Mouse (Mus musculus) kidney, embryonic 15.5 days (tissue): ENCODE results near the gene Pld1. TPM values are rescaled to one million over a fixed set of nuclear protein-coding genes. Genes with fewer than 3 reads are reported as not detected.

Source experiments
- ATAC-seq: fragments of 200-750 bp; cut with Nextera tagmentation; replicated peaks from 2 replicates; pipeline ENCODE4 v1.8.0; 2017; ENCODE audit warnings: moderate TSS enrichment; ENCODE audit not compliant: low FRiP score
- H3K27ac ChIP-seq: fragments of 300-500 bp; sonication (generic); 2 replicates; pipeline ENCODE4 v1.5.1; 2015; ENCODE audit warnings: mild to moderate bottlenecking, inconsistent platforms
- H3K27me3 ChIP-seq: fragments of 300-500 bp; sonication (generic); 2 replicates; pipeline ENCODE4 v1.6.1; 2015; ENCODE audit warnings: inconsistent platforms
- H3K36me3 ChIP-seq: fragments of 300-500 bp; sonication (generic); 2 replicates; pipeline ENCODE4 v1.6.1; 2015; ENCODE audit warnings: inconsistent platforms
- H3K4me1 ChIP-seq: fragments of 300-500 bp; sonication (generic); 2 replicates; pipeline ENCODE4 v1.6.1; 2015; ENCODE audit warnings: inconsistent platforms
- H3K4me2 ChIP-seq: fragments of 300-500 bp; sonication (generic); 2 replicates; pipeline ENCODE4 v1.6.1; 2015; ENCODE audit warnings: moderate library complexity, mild to moderate bottlenecking, inconsistent platforms
- H3K4me3 ChIP-seq: fragments of 300-500 bp; sonication (generic); replicated peaks from 2 replicates; pipeline ENCODE4 v1.5.1; 2015; ENCODE audit warnings: mild to moderate bottlenecking, inconsistent platforms
- H3K9ac ChIP-seq: fragments of 300-500 bp; sonication (generic); 2 replicates; pipeline ENCODE4 v1.6.1; 2015; ENCODE audit warnings: mild to moderate bottlenecking, inconsistent platforms
- H3K9me3 ChIP-seq: fragments of 300-500 bp; sonication (generic); replicated peaks from 2 replicates; pipeline ENCODE4 v1.6.1; 2016; ENCODE audit warnings: inconsistent platforms
- WGBS: fragments of 180-500 bp; shearing (Covaris S2); methylation state at CpG from one replicate; pipeline ENCODE4 v1.1.7; 2015; ENCODE audit warnings: mixed read lengths; 5-methylcytosine and 5-hydroxymethylcytosine counted together
- polyA plus RNA-seq: library from polyadenylated mRNA; unstranded; fragments of >200 nt; fragmentation: Nextera tagmentation; extraction: Ambion mirVana; gene quantifications from 2 replicates; pipeline ENCODE4 v1.2.1, GENCODE M21; 2015

Pld1 gene
- polyA plus RNA-seq, 1 experiment from 2014 or later, result 5.0 TPM

DNA sequence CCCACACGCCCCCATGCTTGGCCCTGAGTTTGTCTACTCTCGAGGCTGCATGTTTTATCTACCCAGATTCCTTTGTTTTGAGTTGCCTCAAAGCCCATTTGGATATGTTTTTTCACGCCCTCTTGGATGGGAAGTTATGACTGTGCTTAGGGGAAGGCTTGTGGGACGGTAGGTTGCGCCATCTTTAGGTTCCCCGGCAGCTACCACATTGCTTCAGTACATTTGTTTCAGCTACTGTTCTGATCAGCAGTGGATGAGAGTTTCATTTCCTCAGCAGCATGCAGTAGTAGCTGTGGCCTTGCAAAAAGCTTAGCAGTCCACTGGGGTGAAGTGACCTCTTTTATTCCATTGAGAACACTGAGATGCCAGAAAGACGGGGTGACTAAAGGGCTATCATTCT lies 73.7 kb downstream of the Pld1 start:
- H3K9me3 ChIP-seq, result no peaks in the 10 kb centered on the region

DNA sequence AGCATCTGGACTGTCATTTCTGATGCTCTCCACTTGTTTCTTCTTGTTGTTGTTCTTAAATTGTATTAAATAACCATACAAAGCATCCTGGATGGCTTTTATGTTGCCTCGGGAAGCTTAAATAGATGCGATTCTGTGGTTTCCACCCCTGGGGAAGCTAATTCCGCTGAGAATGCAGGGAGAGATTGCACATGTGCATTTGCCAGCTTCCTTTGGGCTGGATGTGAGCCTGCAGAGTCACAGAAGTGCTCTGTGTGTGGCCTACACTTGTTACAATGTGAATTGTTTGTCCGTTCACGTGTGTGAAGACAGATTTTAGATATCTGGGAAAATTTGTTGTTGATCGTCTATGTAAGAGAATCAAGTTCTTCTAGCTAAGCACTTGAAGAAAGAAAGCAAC lies 74.9 kb downstream of the Pld1 start:
- no peak overlapping the region for H3K4me3 ChIP-seq
- no peaks in the 10 kb centered on the region for H3K27me3 ChIP-seq
- no peak overlapping the region for H3K27ac ChIP-seq
- H3K4me2 ChIP-seq, result no peak overlapping the region
- no peak overlapping the region for H3K9ac ChIP-seq
- ATAC-seq, result no peak
- WGBS, result 77% methylated on average over 6 of the region's 6 CpGs
- no peaks in the 10 kb centered on the region for H3K4me1 ChIP-seq
- no peaks in the 10 kb centered on the region for H3K36me3 ChIP-seq
- H3K9me3 ChIP-seq, result no peaks in the 10 kb centered on the region

More for the DNA sequence above, 73.7 kb downstream of the Pld1 start:
- H3K27me3 ChIP-seq, result no peaks in the 10 kb centered on the region
- no peak for ATAC-seq
- no peaks in the 10 kb centered on the region for H3K4me1 ChIP-seq
- no peak overlapping the region for H3K4me3 ChIP-seq
- H3K27ac ChIP-seq, result no peak overlapping the region
- WGBS, result 80% methylated on average over 7 of the region's 7 CpGs
- H3K9ac ChIP-seq, result no peak overlapping the region
- H3K36me3 ChIP-seq, result no peaks in the 10 kb centered on the region
- no peak overlapping the region for H3K4me2 ChIP-seq

DNA sequence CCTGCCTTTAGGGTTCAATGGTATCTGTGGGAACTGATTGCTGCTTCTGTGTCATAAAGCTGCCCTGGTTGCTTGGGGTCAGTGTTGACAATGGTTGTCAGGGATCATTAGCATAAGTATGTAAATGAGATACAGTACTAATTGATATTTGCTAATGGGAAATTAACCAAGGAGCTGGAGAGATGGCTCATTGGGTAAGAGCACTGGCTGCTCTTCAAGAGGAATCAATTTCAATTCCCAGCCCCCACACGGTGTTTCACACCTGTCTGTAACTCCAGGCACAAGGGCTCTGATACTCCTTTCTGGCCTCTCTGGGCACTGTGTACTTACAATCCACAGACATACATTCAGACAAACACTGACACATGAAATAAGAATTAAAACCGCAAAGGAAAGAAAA lies 78.5 kb downstream of the Pld1 start:
- Histone ChIP-seq H3K4me3 (no peak overlapping the region), H3K27ac (no peak overlapping the region), H3K27me3 (no peaks in the 10 kb centered on the region), H3K4me2 (no peak overlapping the region), H3K36me3 (no peaks in the 10 kb centered on the region), H3K9ac (no peak overlapping the region), H3K9me3 (no peaks in the 10 kb centered on the region), H3K4me1 (no peaks in the 10 kb centered on the region)
- no peak for ATAC-seq
- 92% methylated on average over 2 of the region's 2 CpGs for WGBS

DNA sequence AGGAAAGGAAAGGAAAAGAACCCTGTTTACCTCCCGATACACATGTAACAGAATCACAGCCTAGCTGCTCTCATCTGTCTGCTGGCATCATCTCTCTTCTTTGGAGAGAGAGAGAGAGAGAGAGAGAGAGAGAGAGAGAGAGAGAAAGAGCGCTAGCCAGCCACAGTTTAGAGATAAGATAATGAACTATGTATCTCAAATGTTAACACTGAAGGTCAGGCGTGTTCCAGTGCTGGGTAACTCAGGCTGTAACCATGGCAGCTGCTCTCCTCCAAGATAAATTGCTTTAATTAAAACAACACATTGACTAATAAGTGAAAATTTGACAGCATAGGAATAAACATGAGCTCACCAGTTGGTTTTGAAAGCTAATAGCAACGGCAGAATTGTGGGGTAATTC lies 81.2 kb downstream of the Pld1 start:
- WGBS, result 76% methylated on average over 4 of the region's 4 CpGs
- no peak for ATAC-seq
- H3K9ac ChIP-seq, result no peak overlapping the region
- no peaks in the 10 kb centered on the region for H3K36me3 ChIP-seq
- no peak overlapping the region for H3K4me2 ChIP-seq
- H3K4me3 ChIP-seq, result no peak overlapping the region
- peaks cover 6% of the 10 kb centered on the region; the same call in 1 of the 2 replicates for H3K4me1 ChIP-seq
- H3K27me3 ChIP-seq, result no peaks in the 10 kb centered on the region
- H3K27ac ChIP-seq, result no peak overlapping the region
- H3K9me3 ChIP-seq, result no peaks in the 10 kb centered on the region

DNA sequence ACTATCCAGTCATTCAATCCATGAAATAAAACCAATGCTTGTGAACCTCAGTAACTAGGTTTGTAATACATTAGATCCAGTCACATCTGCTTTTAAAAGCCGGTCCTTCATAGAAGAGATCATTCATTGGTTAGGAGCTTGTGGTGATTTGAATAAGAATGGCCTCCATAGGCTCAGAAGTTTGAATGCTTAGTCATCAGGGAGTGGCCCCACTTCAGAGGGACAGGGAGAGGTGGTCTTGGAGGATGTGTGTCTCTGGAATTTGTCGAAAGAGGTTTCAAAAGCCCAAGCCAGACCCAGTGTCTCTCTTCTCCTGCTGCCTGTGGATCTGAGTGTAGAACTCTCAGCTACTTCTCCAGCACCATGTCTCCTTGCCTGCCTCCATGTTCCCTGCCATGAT lies 81.9 kb downstream of the Pld1 start:
- Histone ChIP-seq H3K4me3 (no peak overlapping the region), H3K4me1 (peaks cover 6% of the 10 kb centered on the region; the same call in 1 of the 2 replicates), H3K36me3 (no peaks in the 10 kb centered on the region), H3K4me2 (no peak overlapping the region), H3K9ac (no peak overlapping the region), H3K27me3 (no peaks in the 10 kb centered on the region), H3K27ac (no peak overlapping the region), H3K9me3 (no peaks in the 10 kb centered on the region)
- WGBS, result 92% methylated on average over 2 of the region's 2 CpGs
- no peak for ATAC-seq

DNA sequence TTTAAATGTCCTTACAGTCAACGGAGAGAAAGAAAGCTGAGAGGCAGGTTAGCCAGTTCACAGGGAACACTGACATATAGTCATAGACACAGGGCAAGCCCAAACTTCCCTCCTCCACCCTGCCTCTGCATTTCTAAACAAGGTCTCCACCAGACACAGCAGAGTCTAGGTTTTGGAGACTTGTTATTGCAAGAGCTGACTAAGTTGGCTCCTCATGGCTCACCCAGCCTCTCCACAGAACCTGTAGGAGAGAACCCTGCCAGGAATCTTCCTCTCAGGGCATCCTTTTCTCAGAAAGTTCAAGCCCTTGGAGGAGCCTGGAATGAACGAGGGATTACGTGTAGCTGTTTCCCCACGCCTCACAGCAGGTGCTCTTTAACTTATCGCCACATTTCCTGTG lies 83.7 kb downstream of the Pld1 start:
- Histone ChIP-seq H3K4me1 (peaks cover 6% of the 10 kb centered on the region; the same call in 1 of the 2 replicates), H3K27ac (no peak overlapping the region), H3K4me3 (no peak overlapping the region), H3K4me2 (no peak overlapping the region), H3K9me3 (no peaks in the 10 kb centered on the region), H3K9ac (no peak overlapping the region), H3K27me3 (no peaks in the 10 kb centered on the region), H3K36me3 (no peaks in the 10 kb centered on the region)
- 72% methylated on average over 5 of the region's 5 CpGs for WGBS
- no peak for ATAC-seq

DNA sequence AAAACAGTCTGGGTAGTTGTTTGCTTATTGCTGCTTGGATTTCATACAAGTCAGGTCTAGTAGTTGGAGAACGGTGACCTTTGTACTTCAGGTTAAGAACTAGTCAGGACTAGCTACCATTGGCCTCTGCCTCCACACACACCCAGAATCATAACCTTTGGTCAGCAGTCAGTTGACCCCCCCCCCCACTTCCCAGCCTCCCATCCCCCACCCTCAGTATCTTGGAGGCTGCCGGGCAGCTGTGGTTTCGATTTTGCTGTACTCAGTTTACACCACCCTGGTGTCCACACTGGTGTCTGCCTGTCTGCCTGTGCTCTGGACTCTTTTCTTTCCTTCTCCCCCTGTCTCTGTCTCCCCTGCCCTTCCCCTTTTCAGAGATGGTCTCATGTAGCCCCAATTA lies 88.4 kb downstream of the Pld1 start:
- Histone ChIP-seq H3K9ac (no peak overlapping the region), H3K27ac (no peak overlapping the region), H3K4me3 (no peak overlapping the region), H3K36me3 (no peaks in the 10 kb centered on the region), H3K9me3 (no peaks in the 10 kb centered on the region), H3K4me2 (no peak overlapping the region), H3K4me1 (peaks cover 11% of the 10 kb centered on the region; the same call in 1 of the 2 replicates), H3K27me3 (no peaks in the 10 kb centered on the region)
- 42% methylated on average over 3 of the region's 3 CpGs for WGBS
- ATAC-seq, result 0 out of 2 replicates have a peak, but pooled peaks have one; percentile 15

DNA sequence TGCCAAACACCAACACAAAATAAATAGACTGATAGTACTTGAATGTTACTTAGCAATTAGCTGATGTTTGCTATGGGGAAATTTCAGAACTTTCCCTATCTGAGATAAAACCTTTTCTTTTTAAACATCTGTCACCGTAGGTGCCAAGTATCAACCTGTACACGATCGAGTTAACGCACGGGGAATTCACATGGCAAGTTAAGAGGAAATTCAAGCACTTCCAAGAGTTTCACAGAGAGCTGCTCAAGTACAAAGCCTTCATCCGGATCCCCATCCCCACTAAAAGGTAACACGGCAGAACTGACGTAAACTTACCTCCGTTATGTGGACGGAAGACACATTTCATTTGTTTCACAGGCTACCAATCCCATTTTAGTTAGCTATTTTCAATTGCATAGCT lies 90.0 kb downstream of the Pld1 start:
- H3K27me3 ChIP-seq, result no peaks in the 10 kb centered on the region
- 76% methylated on average over 10 of the region's 10 CpGs for WGBS
- no peaks in the 10 kb centered on the region for H3K36me3 ChIP-seq
- H3K27ac ChIP-seq, result no peak overlapping the region
- no peak for ATAC-seq
- H3K9ac ChIP-seq, result no peak overlapping the region
- H3K4me2 ChIP-seq, result no peak overlapping the region
- H3K4me1 ChIP-seq, result peaks cover 5% of the 10 kb centered on the region; the same call in 1 of the 2 replicates
- H3K4me3 ChIP-seq, result no peak overlapping the region
- no peaks in the 10 kb centered on the region for H3K9me3 ChIP-seq

DNA sequence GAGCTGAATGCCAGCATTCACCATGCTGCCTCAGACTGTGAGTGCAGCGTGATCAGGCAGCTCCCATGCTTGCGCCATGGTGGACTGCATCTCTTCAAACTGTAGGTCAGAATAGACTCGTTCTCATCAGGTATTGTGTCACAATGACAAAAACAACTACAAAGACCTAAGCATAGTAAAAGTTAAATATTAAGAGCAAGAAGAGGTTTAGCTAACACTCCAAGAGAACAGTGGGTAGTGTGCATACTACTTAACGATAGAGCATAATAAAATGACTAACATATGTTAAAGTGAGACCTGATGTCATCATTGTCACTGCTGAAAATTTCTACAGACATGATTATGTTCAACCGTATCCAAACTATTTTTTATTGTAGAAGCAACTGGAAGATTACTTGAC lies 92.4 kb downstream of the Pld1 start:
- no peaks in the 10 kb centered on the region for H3K27me3 ChIP-seq
- no peak overlapping the region for H3K4me2 ChIP-seq
- WGBS, result 89% methylated on average over 5 of the region's 5 CpGs
- H3K4me3 ChIP-seq, result no peak overlapping the region
- ATAC-seq, result no peak
- no peaks in the 10 kb centered on the region for H3K9me3 ChIP-seq
- peaks cover 5% of the 10 kb centered on the region; the same call in 1 of the 2 replicates for H3K4me1 ChIP-seq
- no peak overlapping the region for H3K27ac ChIP-seq
- no peak overlapping the region for H3K9ac ChIP-seq
- H3K36me3 ChIP-seq, result no peaks in the 10 kb centered on the region

DNA sequence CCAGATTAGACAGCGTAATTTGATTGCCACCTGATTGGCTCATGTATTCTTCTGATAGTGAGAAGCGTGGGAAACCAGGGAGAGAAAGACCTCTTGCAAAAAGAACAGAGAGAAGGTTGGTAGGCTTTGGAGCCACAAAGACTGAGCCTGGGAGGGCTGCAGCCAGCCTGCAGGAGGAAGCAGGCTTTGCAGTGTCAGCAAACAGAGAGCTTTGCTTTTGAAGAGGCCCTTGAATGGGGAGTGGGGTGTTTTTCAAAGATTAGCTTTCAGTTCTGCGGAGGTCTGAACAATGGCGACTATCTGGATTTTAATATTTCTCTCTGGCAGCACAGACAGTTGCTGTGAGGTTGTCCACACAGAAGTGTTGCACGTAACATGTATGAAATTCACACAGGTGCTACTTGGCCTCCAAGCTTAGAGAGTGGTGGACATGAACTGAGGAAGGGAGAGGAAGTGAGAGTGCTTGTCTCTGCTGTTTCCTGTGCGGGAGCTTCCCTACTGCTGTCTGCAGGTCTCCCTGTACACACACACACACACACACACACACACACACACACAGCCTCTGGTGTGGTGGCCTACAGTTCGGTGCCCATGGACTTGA lies 93.2 kb downstream of the Pld1 start:
- WGBS, result 67% methylated on average over 7 of the region's 7 CpGs
- no peak overlapping the region for H3K9ac ChIP-seq
- no peaks in the 10 kb centered on the region for H3K9me3 ChIP-seq
- H3K4me1 ChIP-seq, result peaks cover 5% of the 10 kb centered on the region; the same call in 1 of the 2 replicates
- no peak for ATAC-seq
- no peak overlapping the region for H3K4me2 ChIP-seq
- H3K27ac ChIP-seq, result no peak overlapping the region
- no peaks in the 10 kb centered on the region for H3K36me3 ChIP-seq
- H3K4me3 ChIP-seq, result no peak overlapping the region
- no peaks in the 10 kb centered on the region for H3K27me3 ChIP-seq

DNA sequence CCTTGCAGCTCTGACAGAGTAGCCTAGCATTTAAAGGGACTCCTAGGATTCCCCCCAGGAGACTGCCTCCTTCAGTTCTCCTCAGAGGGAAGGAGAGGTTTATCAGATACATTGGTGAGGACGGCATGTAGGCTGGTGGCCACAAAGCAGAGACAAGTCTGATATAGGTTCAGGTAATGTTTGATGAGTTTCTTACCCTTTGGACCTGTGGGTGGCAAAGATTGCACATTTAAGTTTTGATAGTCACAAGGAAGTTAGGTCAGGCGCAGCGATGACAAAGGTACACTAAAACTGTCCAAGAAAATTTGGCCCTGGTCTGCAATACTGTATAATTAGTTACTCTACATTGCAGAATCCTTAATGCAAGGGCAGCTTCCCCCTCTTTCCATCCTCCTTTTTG lies 95.4 kb downstream of the Pld1 start:
- ATAC-seq, result no peak
- H3K9me3 ChIP-seq, result no peaks in the 10 kb centered on the region
- WGBS, result 86% methylated on average over 3 of the region's 3 CpGs

DNA sequence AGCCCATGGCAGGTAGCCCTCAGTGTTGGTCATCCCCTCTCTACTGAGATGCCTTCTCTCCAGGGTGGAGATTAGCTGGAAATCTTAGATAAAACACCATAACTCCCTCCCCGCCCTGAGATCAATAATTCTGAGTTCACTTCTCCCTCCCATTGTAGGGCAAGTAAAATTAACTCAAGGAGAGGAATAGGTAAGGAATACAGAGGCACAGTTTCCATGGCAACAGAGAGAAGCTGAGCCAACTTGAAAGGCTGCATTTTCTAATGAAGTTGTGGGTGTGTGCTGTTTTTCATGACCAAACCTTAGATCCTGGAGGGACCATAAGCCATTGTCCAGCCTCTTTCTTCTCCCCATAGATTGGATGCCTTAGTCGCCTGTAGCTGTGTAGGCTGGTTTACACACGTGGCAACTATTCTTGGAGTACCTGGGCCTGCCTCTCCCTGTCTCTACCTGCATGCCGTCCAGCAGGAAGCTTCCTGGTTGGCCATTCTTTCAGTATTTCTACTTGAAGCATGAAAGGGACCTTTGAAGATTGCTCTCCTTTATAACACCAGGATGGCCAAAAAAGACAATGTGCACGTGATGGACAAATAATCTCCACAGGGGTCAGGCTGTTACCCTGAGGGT lies 96.3 kb downstream of the Pld1 start:
- H3K4me1 ChIP-seq, result peaks cover 27% of the 10 kb centered on the region
- H3K4me3 ChIP-seq, result no peak overlapping the region
- H3K9ac ChIP-seq, result no peak overlapping the region
- ATAC-seq, result no peak
- no peaks in the 10 kb centered on the region for H3K9me3 ChIP-seq
- no peaks in the 10 kb centered on the region for H3K36me3 ChIP-seq
- H3K27ac ChIP-seq, result no peak overlapping the region
- H3K4me2 ChIP-seq, result no peak overlapping the region
- H3K27me3 ChIP-seq, result no peaks in the 10 kb centered on the region
- 85% methylated on average over 5 of the region's 5 CpGs for WGBS

More for the DNA sequence above, 95.4 kb downstream of the Pld1 start:
- no peaks in the 10 kb centered on the region for H3K36me3 ChIP-seq
- peaks cover 23% of the 10 kb centered on the region for H3K4me1 ChIP-seq
- no peak overlapping the region for H3K4me3 ChIP-seq
- H3K27me3 ChIP-seq, result no peaks in the 10 kb centered on the region
- no peak overlapping the region for H3K27ac ChIP-seq
- no peak overlapping the region for H3K9ac ChIP-seq
- no peak overlapping the region for H3K4me2 ChIP-seq
